Mouse (Mus musculus) midbrain, embryonic 16.5 days (tissue): Measurements from ENCODE around the gene Aqp9. TPM values are rescaled to one million over a fixed set of nuclear protein-coding genes. Genes with fewer than 3 reads are reported as not detected.

Experiments used
- ATAC-seq: fragments of 200-750 bp; cut with Nextera tagmentation; 2 replicates; pipeline ENCODE4 v1.8.0; 2017; ENCODE audit warnings: moderate TSS enrichment
- H3K27ac ChIP-seq: fragments of 300-500 bp; sonication (generic); 2 replicates; pipeline ENCODE4 v1.5.1; 2014; ENCODE audit warnings: mild to moderate bottlenecking, low read length, mixed read lengths
- H3K27me3 ChIP-seq: fragments of 300-500 bp; sonication (generic); 2 replicates; pipeline ENCODE4 v1.6.1; 2014; ENCODE audit warnings: low read depth, low read length, mixed read lengths; ENCODE audit not compliant: control insufficient read depth, insufficient read depth
- H3K36me3 ChIP-seq: fragments of 300-500 bp; sonication (generic); 2 replicates; pipeline ENCODE4 v1.6.1; 2014; ENCODE audit warnings: mild to moderate bottlenecking, low read length, moderate library complexity, mixed read lengths; ENCODE audit not compliant: control insufficient read depth, insufficient read depth
- H3K4me1 ChIP-seq: fragments of 300-500 bp; sonication (generic); 2 replicates; pipeline ENCODE4 v1.6.1; 2014; ENCODE audit warnings: mild to moderate bottlenecking, low read length, mixed read lengths; ENCODE audit not compliant: control insufficient read depth, insufficient read depth
- H3K4me2 ChIP-seq: fragments of 300-500 bp; sonication (generic); 2 replicates; pipeline ENCODE4 v1.6.1; 2014; ENCODE audit warnings: mild to moderate bottlenecking, low read length, mixed read lengths
- H3K4me3 ChIP-seq: fragments of 300-500 bp; sonication (generic); 2 replicates; pipeline ENCODE4 v1.5.1; 2014; ENCODE audit warnings: low read depth, mild to moderate bottlenecking, low read length, moderate library complexity, mixed read lengths
- H3K9ac ChIP-seq: fragments of 300-500 bp; sonication (generic); 2 replicates; pipeline ENCODE4 v1.6.1; 2014; ENCODE audit warnings: low read depth, low read length, mixed read lengths
- H3K9me3 ChIP-seq: fragments of 300-500 bp; sonication (generic); replicated peaks from 2 replicates; pipeline ENCODE4 v1.6.1; 2014; ENCODE audit warnings: mild to moderate bottlenecking, low read length, mixed read lengths; ENCODE audit not compliant: control insufficient read depth, poor library complexity, severe bottlenecking
- WGBS: fragments of 180-500 bp; shearing (Covaris S2); extraction: QIAGEN DNeasy Blood & Tissue Kit; methylation state at CpG from one replicate; pipeline ENCODE4 v1.1.7; 2014; 5-methylcytosine and 5-hydroxymethylcytosine counted together
- polyA plus RNA-seq: library from polyadenylated mRNA; unstranded; fragments of >200 nt; fragmentation: Nextera tagmentation; extraction: Ambion mirVana; gene quantifications from 2 replicates; pipeline ENCODE4 v1.2.1, GENCODE M21; 2015

Aqp9 gene
- polyA plus RNA-seq, 1 experiment from 2014 or later: 1.2 TPM

DNA sequence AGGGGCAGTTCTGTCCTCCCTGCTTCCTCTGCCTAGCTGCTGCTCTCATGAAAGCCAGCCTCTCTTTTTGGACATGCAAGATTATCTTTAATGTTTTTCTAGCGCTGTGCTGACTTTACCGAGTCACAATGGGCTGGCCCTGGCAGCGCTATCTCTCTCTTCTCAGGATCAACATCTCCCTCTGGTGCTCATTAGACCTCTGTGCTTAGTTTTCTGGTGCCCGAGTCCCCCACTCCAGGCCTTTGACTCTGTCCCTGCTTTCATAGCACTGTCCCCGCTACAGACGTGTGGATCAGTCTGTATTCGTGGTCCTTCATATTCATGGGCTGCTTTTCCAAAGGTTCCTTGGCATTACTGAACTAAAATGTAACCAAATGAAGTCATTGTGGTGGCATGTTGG is 89.3 kb downstream of the Aqp9 start:
- Histone ChIP-seq H3K36me3 (no peaks in the 10 kb centered on the region), H3K9ac (no peak overlapping the region), H3K27ac (no peak overlapping the region), H3K27me3 (no peaks in the 10 kb centered on the region), H3K4me2 (no peak overlapping the region), H3K4me3 (no peak overlapping the region), H3K4me1 (no peaks in the 10 kb centered on the region), H3K9me3 (no peaks in the 10 kb centered on the region)
- 48% methylated on average over 7 of the region's 7 CpGs for WGBS
- no peak for ATAC-seq

DNA sequence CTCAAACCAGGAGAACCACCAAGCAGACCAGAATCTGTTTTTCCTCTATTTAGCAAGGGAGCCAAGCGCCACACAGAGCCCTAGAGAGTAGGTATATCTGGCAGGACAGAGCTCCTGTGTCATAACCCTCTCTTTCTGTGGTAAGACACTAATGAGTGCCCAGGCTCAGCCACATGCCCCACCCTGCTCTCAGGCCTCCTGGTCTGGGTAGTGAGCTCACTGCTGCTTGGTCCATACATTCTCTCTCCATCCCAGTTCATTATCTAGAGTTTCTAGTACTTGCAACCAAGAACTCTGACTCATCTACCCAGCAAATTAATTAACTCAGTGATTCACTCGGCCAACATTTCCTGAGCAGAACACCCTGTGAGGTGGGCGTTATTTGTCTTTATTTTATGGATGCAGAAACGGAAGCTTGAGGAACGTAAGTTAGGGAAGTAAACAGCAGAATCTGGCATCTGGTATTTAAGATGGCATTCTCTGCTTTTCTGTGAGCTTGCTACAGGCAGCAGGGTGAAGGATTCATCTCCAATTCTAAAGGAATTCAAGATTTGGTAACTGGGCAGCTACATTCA is 91.1 kb downstream of the Aqp9 start:
- no peak overlapping the region for H3K9ac ChIP-seq
- H3K9me3 ChIP-seq: no peaks in the 10 kb centered on the region
- no peak overlapping the region for H3K4me2 ChIP-seq
- H3K27me3 ChIP-seq: no peaks in the 10 kb centered on the region
- no peak for ATAC-seq
- H3K27ac ChIP-seq: no peak overlapping the region
- no peak overlapping the region for H3K4me3 ChIP-seq
- 91% methylated on average over 5 of the region's 5 CpGs for WGBS
- H3K36me3 ChIP-seq: no peaks in the 10 kb centered on the region
- H3K4me1 ChIP-seq: peaks cover 3% of the 10 kb centered on the region; the same call in 1 of the 2 replicates

DNA sequence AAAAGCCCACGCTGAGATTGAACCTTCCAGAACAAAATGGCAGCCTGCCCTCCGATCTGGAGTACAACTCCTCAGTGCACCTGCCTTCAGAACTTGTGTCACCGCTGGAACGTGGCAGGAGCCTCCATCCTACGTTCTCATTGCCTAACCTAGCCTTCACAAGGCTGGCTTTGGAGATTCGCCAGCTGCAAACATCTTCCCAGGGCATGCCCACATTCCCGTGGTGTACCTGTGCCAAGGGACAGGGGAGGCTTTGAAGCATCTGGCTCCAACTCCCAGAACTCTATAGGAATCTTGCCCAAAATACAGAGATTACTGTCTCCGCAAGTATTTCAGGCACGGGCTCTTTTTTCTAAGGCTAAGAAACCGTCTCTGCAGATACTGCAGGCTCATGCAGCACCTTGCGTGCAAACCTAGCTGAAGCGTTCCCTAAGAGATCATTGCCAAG is 92.3 kb downstream of the Aqp9 start:
- Histone ChIP-seq H3K4me2 (no peak overlapping the region), H3K9me3 (no peaks in the 10 kb centered on the region), H3K4me1 (peaks cover 3% of the 10 kb centered on the region; the same call in 1 of the 2 replicates), H3K27me3 (no peaks in the 10 kb centered on the region), H3K36me3 (no peaks in the 10 kb centered on the region), H3K4me3 (no peak overlapping the region), H3K9ac (no peak overlapping the region), H3K27ac (no peak overlapping the region)
- ATAC-seq: no peak
- WGBS: 85% methylated on average over 12 of the region's 12 CpGs

DNA sequence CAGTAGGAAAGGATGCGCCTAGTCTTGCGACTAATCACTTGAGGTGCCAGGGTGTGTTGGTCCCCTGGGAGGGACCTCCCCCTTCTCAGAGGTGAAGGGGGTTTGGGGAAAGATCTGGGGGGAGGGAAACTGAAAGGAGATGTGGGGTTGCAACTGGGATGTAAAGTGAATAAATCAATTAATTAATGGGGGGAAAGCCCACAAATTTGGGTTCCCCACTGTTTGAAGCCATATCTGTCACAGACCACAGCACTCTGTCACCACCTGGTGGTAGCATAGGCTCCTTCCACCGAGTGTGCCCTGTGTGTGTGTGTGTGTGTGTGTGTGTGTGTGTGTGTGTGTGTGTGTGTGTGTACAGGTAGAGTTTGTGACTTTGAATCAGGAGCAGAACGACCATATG is 94.7 kb downstream of the Aqp9 start:
- no peak overlapping the region for H3K9ac ChIP-seq
- H3K4me3 ChIP-seq: no peak overlapping the region
- ATAC-seq: no peak
- no peak overlapping the region for H3K4me2 ChIP-seq
- WGBS: 68% methylated on average over 4 of the region's 4 CpGs
- H3K9me3 ChIP-seq: no peaks in the 10 kb centered on the region
- H3K27ac ChIP-seq: no peak overlapping the region
- H3K27me3 ChIP-seq: no peaks in the 10 kb centered on the region
- H3K4me1 ChIP-seq: peaks cover 3% of the 10 kb centered on the region; the same call in 1 of the 2 replicates
- H3K36me3 ChIP-seq: no peaks in the 10 kb centered on the region

DNA sequence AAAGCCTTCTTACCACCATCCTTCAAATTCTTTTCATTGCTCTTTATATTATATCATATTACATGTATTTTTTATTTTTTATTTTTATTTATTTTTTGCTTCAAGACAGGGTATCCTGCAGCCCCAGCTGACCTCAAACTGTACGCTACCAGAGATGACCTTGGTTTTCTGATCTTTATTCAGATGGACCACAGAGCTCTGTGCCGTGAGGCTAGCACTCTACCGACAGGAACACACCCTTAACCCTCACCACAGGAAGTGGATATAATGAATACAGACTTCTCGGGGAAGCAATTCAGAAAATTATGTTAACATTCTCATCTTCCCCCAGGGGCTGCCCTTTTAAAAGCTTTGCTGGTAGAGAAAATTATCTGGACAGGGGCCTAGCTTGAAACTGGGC is 95.4 kb downstream of the Aqp9 start:
- ATAC-seq: no peak
- H3K4me2 ChIP-seq: no peak overlapping the region
- no peak overlapping the region for H3K4me3 ChIP-seq
- H3K4me1 ChIP-seq: peaks cover 3% of the 10 kb centered on the region; the same call in 1 of the 2 replicates
- no peak overlapping the region for H3K27ac ChIP-seq
- no peaks in the 10 kb centered on the region for H3K36me3 ChIP-seq
- no peaks in the 10 kb centered on the region for H3K27me3 ChIP-seq
- 32% methylated on average over 4 of the region's 4 CpGs for WGBS
- H3K9ac ChIP-seq: no peak overlapping the region
- no peaks in the 10 kb centered on the region for H3K9me3 ChIP-seq

DNA sequence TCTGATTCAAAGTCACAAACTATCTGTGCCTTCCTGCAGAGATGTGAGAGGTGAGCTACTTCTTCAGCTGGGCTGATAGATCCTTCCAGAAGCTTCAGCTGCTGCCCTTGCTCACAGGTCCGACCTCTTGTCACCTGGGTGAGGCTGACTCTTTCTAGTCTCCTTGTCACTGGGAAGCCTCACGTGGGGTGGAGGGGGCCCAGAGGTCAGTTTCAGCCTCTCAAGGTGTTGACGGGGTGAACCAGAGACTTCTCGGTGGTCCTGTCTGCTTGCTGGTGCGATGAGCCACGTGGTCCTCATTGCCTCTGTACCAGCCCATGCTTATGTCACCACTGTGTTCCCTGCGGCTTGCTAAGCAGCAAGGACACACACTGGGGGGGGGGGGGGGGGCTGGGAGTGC is 96.0 kb downstream of the Aqp9 start:
- H3K4me1 ChIP-seq: peaks cover 3% of the 10 kb centered on the region; the same call in 1 of the 2 replicates
- H3K9me3 ChIP-seq: no peaks in the 10 kb centered on the region
- no peak overlapping the region for H3K9ac ChIP-seq
- H3K27ac ChIP-seq: no peak overlapping the region
- H3K27me3 ChIP-seq: no peaks in the 10 kb centered on the region
- no peaks in the 10 kb centered on the region for H3K36me3 ChIP-seq
- ATAC-seq: no peak
- no peak overlapping the region for H3K4me2 ChIP-seq
- no peak overlapping the region for H3K4me3 ChIP-seq
- WGBS: 64% methylated on average over 7 of the region's 7 CpGs

DNA sequence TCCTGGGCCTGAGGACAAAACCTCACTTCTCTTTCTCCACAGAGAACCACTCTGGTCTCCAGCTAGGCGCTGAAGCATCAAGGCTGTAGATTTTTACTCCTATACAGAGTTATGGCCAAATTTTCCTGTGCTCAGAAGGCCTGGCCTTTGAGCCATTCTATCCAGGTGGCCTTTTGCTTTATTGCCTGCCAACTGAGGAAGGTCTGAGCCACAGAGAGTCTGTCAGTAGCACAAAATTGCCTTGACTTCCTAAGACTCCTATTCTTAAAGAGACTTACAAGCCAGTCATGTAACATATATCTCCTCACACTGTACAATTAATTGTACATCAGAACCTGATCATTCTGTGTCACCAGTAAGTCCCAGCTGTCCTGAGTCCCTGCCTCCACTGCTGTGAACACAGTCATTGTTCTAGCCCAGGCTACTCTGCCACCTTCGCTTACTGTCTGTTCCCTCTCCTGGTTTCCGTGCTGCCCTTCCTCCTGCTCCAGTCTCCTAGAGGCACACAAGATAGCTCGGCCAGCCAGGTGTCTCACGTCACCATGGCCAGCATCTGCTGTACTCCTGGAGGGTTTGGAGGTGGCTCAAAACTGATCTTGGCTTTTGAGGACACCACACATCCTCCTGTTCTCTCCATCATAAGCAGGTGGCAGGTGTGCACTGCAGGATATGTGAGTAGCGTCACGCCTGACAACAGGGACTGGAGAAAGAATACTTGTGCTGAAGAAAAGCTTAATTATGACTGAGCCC is 96.7 kb downstream of the Aqp9 start:
- H3K4me3 ChIP-seq: no peak overlapping the region
- H3K9me3 ChIP-seq: no peaks in the 10 kb centered on the region
- ATAC-seq: no peak
- H3K27me3 ChIP-seq: no peaks in the 10 kb centered on the region
- H3K4me2 ChIP-seq: no peak overlapping the region
- no peak overlapping the region for H3K27ac ChIP-seq
- H3K4me1 ChIP-seq: peaks cover 3% of the 10 kb centered on the region; the same call in 1 of the 2 replicates
- 86% methylated on average over 7 of the region's 7 CpGs for WGBS
- H3K36me3 ChIP-seq: no peaks in the 10 kb centered on the region
- no peak overlapping the region for H3K9ac ChIP-seq

DNA sequence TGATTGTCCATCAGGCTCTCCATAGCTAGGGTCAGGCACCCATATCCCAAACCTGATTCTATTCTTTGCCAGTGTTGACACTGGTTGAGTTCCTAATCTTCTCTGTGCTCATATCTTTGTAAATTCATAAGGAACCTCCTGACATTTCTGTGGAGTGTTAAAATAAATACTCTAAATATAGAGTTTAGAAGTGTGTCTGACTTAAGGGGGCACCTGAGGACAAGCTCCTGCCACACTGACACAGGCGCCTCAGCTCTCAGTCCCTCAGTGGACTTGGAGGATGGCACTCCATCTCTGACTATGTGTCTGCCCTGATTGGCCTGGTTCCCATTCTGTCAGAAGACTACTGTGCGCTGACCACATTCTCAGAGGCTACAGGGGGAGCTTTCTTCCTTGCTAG is 97.9 kb downstream of the Aqp9 start:
- Histone ChIP-seq H3K4me2 (no peak overlapping the region), H3K9me3 (no peaks in the 10 kb centered on the region), H3K27ac (no peak overlapping the region), H3K9ac (no peak overlapping the region), H3K4me3 (no peak overlapping the region), H3K4me1 (peaks cover 3% of the 10 kb centered on the region; the same call in 1 of the 2 replicates), H3K27me3 (no peaks in the 10 kb centered on the region), H3K36me3 (no peaks in the 10 kb centered on the region)
- no peak for ATAC-seq
- WGBS: 92% methylated on average over 2 of the region's 2 CpGs

DNA sequence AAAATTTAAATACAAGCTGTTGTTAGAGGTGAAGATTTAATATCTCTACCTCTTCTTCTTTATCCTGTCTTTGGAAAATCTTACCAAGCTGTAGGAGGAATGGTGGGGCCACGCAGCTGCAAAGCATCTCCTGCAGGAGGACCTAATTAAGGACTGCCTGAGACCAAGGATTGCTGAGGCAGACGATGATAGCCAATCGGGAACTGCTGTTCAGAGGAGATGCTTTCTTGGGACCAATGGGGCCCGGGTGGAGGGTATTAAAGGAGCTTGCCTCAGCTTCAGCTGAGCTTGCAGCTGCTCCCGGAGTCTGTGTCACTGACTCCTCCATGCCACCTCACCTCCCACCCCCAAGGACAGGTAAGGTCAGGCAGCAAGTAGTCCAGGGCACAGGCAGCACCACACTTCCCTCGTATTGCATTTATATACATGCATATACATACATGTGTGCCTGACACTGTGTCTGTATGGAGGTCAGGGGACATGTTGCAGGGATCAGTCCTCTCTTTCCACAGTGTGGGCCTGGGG is 99.6 kb downstream of the Aqp9 start:
- Histone ChIP-seq H3K9ac (no peak overlapping the region), H3K27ac (no peak overlapping the region), H3K9me3 (no peaks in the 10 kb centered on the region), H3K4me3 (no peak overlapping the region), H3K4me2 (no peak overlapping the region), H3K4me1 (peaks cover 3% of the 10 kb centered on the region; the same call in 1 of the 2 replicates), H3K27me3 (no peaks in the 10 kb centered on the region), H3K36me3 (no peaks in the 10 kb centered on the region)
- WGBS: 45% methylated on average over 6 of the region's 6 CpGs
- ATAC-seq: no peak
